7 mouse cellular contexts compared by ENCODE assay signal in genomic region chr12:38906812-38907211, GRCm38 (mm10).
A peak's percentile ranks its signal among the peaks of the same experiment; 100 is the strongest.
DNase-seq lines count a peak whose midpoint lies in the region; ATAC-seq and TF ChIP-seq lines count a peak whose summit lies in the region.

No protein-coding gene starts in this region.

- TF ChIP-seq EP300 in lung, postnatal 0 days (IDR thresholded peaks at IDR 0.05): 0 out of 2 replicates have a peak, but pooled peaks have one; percentile 11

- no peak for TF ChIP-seq POLR2A in thymus, adult 2 months (IDR thresholded peaks at IDR 0.05; ENCODE audit: control insufficient read depth, extremely low read depth, insufficient read depth, low read length, poor library complexity)

- no peak overlapping the region for H3K27ac ChIP-seq in limb, embryonic 11.5 days (replicated peaks; ENCODE audit: low read depth, low read length)
- H3K27ac ChIP-seq in limb, embryonic 10.5 days: no peak overlapping the region
- no peak overlapping the region for H3K27ac ChIP-seq in lung, postnatal 0 days (ENCODE audit: low read length)
- H3K27ac ChIP-seq in thymus, adult 2 months (ENCODE audit: control insufficient read depth, insufficient read depth, low read length): no peak overlapping the region

- WGBS in limb, embryonic 11.5 days: 66% methylated on average over 9 of the region's 9 CpGs
- 73% methylated on average over 9 of the region's 9 CpGs for WGBS in limb, embryonic 10.5 days
- 26% methylated on average over 9 of the region's 9 CpGs for WGBS in lung, postnatal 0 days
- WGBS in thymus, adult 2 months: 77% methylated on average over 9 of the region's 9 CpGs

- H3K9me3 ChIP-seq in limb, embryonic 11.5 days (ENCODE audit: control insufficient read depth, low read length): no peaks in the 10 kb centered on the region
- H3K9me3 ChIP-seq in limb, embryonic 10.5 days (replicated peaks): no peaks in the 10 kb centered on the region
- no peaks in the 10 kb centered on the region for H3K9me3 ChIP-seq in lung, postnatal 0 days (ENCODE audit: low read length)

- H3K27me3 ChIP-seq in limb, embryonic 11.5 days (ENCODE audit: control insufficient read depth, insufficient read depth, low read length): no peaks in the 10 kb centered on the region
- H3K27me3 ChIP-seq in limb, embryonic 10.5 days (ENCODE audit: low read depth, poor library complexity, severe bottlenecking): no peaks in the 10 kb centered on the region
- H3K27me3 ChIP-seq in lung, postnatal 0 days (replicated peaks; ENCODE audit: insufficient read depth, low read length): no peaks in the 10 kb centered on the region
- no peaks in the 10 kb centered on the region for H3K27me3 ChIP-seq in thymus, adult 2 months (ENCODE audit: control insufficient read depth, insufficient read depth, low read length)

- peak; percentile 21 for DNase-seq in limb, embryonic 11.5 days (ENCODE audit: low spot score)
- no peak for DNase-seq in limb, embryonic 10.5 days (ENCODE audit: low spot score)
- peak; percentile 16 for DNase-seq in cerebellum, adult 11 months
- DNase-seq in embryo, embryonic 11 days: peak; percentile 11
- peak; percentile 61 for DNase-seq in lung, postnatal 0 days (ENCODE audit: low spot score)
- DNase-seq in thymus, postnatal 25 days: no peak
- DNase-seq in thymus, adult 2 months: no peak

- H3K4me2 ChIP-seq in limb, embryonic 11.5 days (ENCODE audit: low read depth, severe bottlenecking): no peak overlapping the region
- peak overlapping the region; percentile 14; the same call in 1 of the 2 replicates for H3K4me2 ChIP-seq in lung, postnatal 0 days (replicated peaks; ENCODE audit: low read depth, low read length)

- H3K36me3 ChIP-seq in limb, embryonic 11.5 days (ENCODE audit: control insufficient read depth, insufficient read depth, low read length): no peaks in the 10 kb centered on the region
- no peaks in the 10 kb centered on the region for H3K36me3 ChIP-seq in limb, embryonic 10.5 days
- H3K36me3 ChIP-seq in lung, postnatal 0 days (ENCODE audit: insufficient read depth, low read length): no peaks in the 10 kb centered on the region
- H3K36me3 ChIP-seq in thymus, adult 2 months (ENCODE audit: control insufficient read depth, insufficient read depth, low read length): no peaks in the 10 kb centered on the region

- H3K9ac ChIP-seq in limb, embryonic 11.5 days (ENCODE audit: low read length): no peak overlapping the region
- H3K9ac ChIP-seq in lung, postnatal 0 days (replicated peaks; ENCODE audit: low read depth): no peak overlapping the region

- TF ChIP-seq CTCF in lung, postnatal 0 days (IDR thresholded peaks at IDR 0.05): no peak
- TF ChIP-seq CTCF in thymus, adult 2 months (IDR thresholded peaks at IDR 0.05; ENCODE audit: borderline replicate concordance, control insufficient read depth, extremely low read depth, insufficient read depth, low read length, poor library complexity): no peak

- H3K4me3 ChIP-seq in limb, embryonic 11.5 days (ENCODE audit: low read depth, low read length): no peak overlapping the region
- H3K4me3 ChIP-seq in limb, embryonic 10.5 days: no peak overlapping the region
- no peak overlapping the region for H3K4me3 ChIP-seq in lung, postnatal 0 days (ENCODE audit: low read depth, low read length)
- H3K4me3 ChIP-seq in thymus, adult 2 months (ENCODE audit: control insufficient read depth, insufficient read depth, low read length): no peak overlapping the region

- ATAC-seq in limb, embryonic 11.5 days (ENCODE audit: insufficient number of reproducible peaks, low FRiP score, low TSS enrichment, low read depth): no peak
- ATAC-seq in lung, postnatal 0 days: peak; percentile 60

- H3K4me1 ChIP-seq in limb, embryonic 11.5 days (ENCODE audit: control insufficient read depth, insufficient read depth, low read length): no peaks in the 10 kb centered on the region
- no peaks in the 10 kb centered on the region for H3K4me1 ChIP-seq in limb, embryonic 10.5 days
- no peaks in the 10 kb centered on the region; the same call in 1 of the 2 replicates for H3K4me1 ChIP-seq in lung, postnatal 0 days (ENCODE audit: insufficient read depth, low read depth, low read length)
- no peaks in the 10 kb centered on the region for H3K4me1 ChIP-seq in thymus, adult 2 months (replicated peaks; ENCODE audit: control insufficient read depth, insufficient read depth, low read length)

Comparison
In these comparisons a context has a peak if more than half of its experiments do, and no peak if none do; other contexts are left out.
1. DNase-seq: peak in limb, embryonic 11.5 days (single experiment), cerebellum, adult 11 months (single experiment), embryo, embryonic 11 days (single experiment) and lung, postnatal 0 days (single experiment); none in limb, embryonic 10.5 days (single experiment), thymus, postnatal 25 days (single experiment) and thymus, adult 2 months (single experiment).